Mouse (Mus musculus) neural tube, embryonic 14.5 days (tissue): ENCODE results near the gene Tha1. TPM values are rescaled to one million over a fixed set of nuclear protein-coding genes. Genes with fewer than 3 reads are reported as not detected.
A peak's percentile ranks its signal among the peaks of the same experiment; 100 is the strongest.

Experiments used
- ATAC-seq: fragments of 200-750 bp; cut with Nextera tagmentation; 2 replicates; pipeline ENCODE4 v1.8.0; 2017; ENCODE audit warnings: low read depth, mild to moderate bottlenecking, moderate TSS enrichment, moderate library complexity
- H3K27ac ChIP-seq: fragments of 300-500 bp; sonication (generic); 2 replicates; pipeline ENCODE4 v1.5.1; 2014; ENCODE audit warnings: low read depth, mild to moderate bottlenecking, control low read depth, low read length, moderate library complexity, mixed read lengths
- H3K27me3 ChIP-seq: fragments of 300-500 bp; sonication (generic); 2 replicates; pipeline ENCODE4 v1.6.1; 2014; ENCODE audit warnings: low read length; ENCODE audit not compliant: control insufficient read depth, insufficient read depth
- H3K36me3 ChIP-seq: fragments of 300-500 bp; sonication (generic); 2 replicates; pipeline ENCODE4 v1.6.1; 2014; ENCODE audit warnings: low read length, mixed read lengths; ENCODE audit not compliant: control insufficient read depth, insufficient read depth
- H3K4me1 ChIP-seq: fragments of 300-500 bp; sonication (generic); 2 replicates; pipeline ENCODE4 v1.6.1; 2014; ENCODE audit warnings: low read length; ENCODE audit not compliant: control insufficient read depth, insufficient read depth
- H3K4me2 ChIP-seq: fragments of 300-500 bp; sonication (generic); 2 replicates; pipeline ENCODE4 v1.6.1; 2014; ENCODE audit warnings: mild to moderate bottlenecking, low read depth, low read length, control low read depth
- H3K4me3 ChIP-seq: fragments of 300-500 bp; sonication (generic); 2 replicates; pipeline ENCODE4 v1.5.1; 2014; ENCODE audit warnings: low read depth, low read length, control low read depth, mixed read lengths
- H3K9ac ChIP-seq: fragments of 300-500 bp; sonication (generic); replicated peaks from 2 replicates; pipeline ENCODE4 v1.6.1; 2014; ENCODE audit warnings: low read depth, mild to moderate bottlenecking, control low read depth, low read length, mixed read lengths
- H3K9me3 ChIP-seq: fragments of 300-500 bp; sonication (generic); 2 replicates; pipeline ENCODE4 v1.6.1; 2016; ENCODE audit warnings: low read length; ENCODE audit not compliant: control insufficient read depth
- WGBS: fragments of 180-500 bp; shearing (Covaris S2); extraction: QIAGEN DNeasy Blood & Tissue Kit; methylation state at CpG from one replicate; pipeline ENCODE4 v1.1.7; 2014; 5-methylcytosine and 5-hydroxymethylcytosine counted together
- polyA plus RNA-seq: library from polyadenylated mRNA; unstranded; fragments of >200 nt; fragmentation: Nextera tagmentation; extraction: Ambion mirVana; gene quantifications from 2 replicates; pipeline ENCODE4 v1.2.1, GENCODE M21; 2014

Tha1 gene
- polyA plus RNA-seq: 3.8 and 4.2 TPM in 2 replicates

- H3K9me3 ChIP-seq: no peaks in the 10 kb centered on the region
- H3K4me1 ChIP-seq: peaks cover 3% of the 10 kb centered on the region; the same call in 1 of the 2 replicates
- peak within 1 kb of the TSS; percentile 74 for H3K9ac ChIP-seq
- ATAC-seq: peak; percentile 70
- H3K4me3 ChIP-seq: peak within 1 kb of the TSS; percentile 66
- no peak within 1 kb of the TSS for H3K27ac ChIP-seq
- H3K4me2 ChIP-seq: peak within 1 kb of the TSS; percentile 93
- 1% methylated on average over 49 of the region's 51 CpGs for WGBS
- H3K36me3 ChIP-seq: no peaks in the 10 kb centered on the region
- H3K27me3 ChIP-seq: no peaks in the 10 kb centered on the region
Observed at GRCm38 (mm10) chr11:117872861-117873608, at the start of gene Tha1. Gene Tha1 (minus strand): TSS chr11:117873481.

GRCm38 (mm10) chr11:117919211-117919610, 45.9 kb upstream of the Tha1 start:
- no peak for ATAC-seq
- Histone ChIP-seq H3K4me3 (no peak overlapping the region), H3K4me1 (no peaks in the 10 kb centered on the region), H3K27ac (no peak overlapping the region), H3K9me3 (no peaks in the 10 kb centered on the region), H3K36me3 (no peaks in the 10 kb centered on the region), H3K9ac (no peak overlapping the region), H3K4me2 (no peak overlapping the region), H3K27me3 (no peaks in the 10 kb centered on the region; the same call in 1 of the 2 replicates)
- WGBS: 26% methylated on average over 5 of the region's 5 CpGs

DNA sequence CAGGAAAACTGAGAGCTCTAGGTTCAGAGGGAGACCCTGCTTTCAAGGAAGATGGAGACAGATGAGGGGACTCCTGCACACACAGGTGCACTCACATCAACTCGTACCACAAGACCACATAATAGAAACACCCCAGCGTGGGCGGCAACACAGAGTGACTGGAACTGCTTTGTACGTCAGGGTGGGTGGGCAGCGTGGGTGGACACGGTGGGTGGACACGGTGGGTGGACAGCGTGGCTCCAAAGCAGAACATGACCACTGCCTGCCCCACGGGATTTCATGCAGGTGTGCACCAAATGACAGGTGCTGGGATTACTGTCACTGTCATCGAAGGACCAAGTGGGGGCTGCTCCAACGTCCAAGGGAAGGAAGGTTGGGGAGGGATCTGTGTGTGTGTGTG, 45.3 kb upstream of the Tha1 start:
- Histone ChIP-seq H3K4me3 (no peak overlapping the region), H3K4me1 (no peaks in the 10 kb centered on the region), H3K27ac (no peak overlapping the region), H3K27me3 (no peaks in the 10 kb centered on the region; the same call in 1 of the 2 replicates), H3K4me2 (no peak overlapping the region), H3K9me3 (no peaks in the 10 kb centered on the region), H3K9ac (no peak overlapping the region), H3K36me3 (no peaks in the 10 kb centered on the region)
- WGBS: 81% methylated on average over 11 of the region's 11 CpGs
- no peak for ATAC-seq

- Histone ChIP-seq H3K9ac (no peak overlapping the region), H3K4me2 (no peak overlapping the region), H3K9me3 (no peaks in the 10 kb centered on the region), H3K36me3 (no peaks in the 10 kb centered on the region), H3K4me3 (no peak overlapping the region), H3K4me1 (no peaks in the 10 kb centered on the region), H3K27ac (no peak overlapping the region), H3K27me3 (no peaks in the 10 kb centered on the region; the same call in 1 of the 2 replicates)
- ATAC-seq: no peak
- 98% methylated on average over 7 of the region's 7 CpGs for WGBS
Observed at GRCm38 (mm10) chr11:117915837-117916236, 42.6 kb upstream of the Tha1 start.

GRCm38 (mm10) chr11:117915341-117915740, 42.1 kb upstream of the Tha1 start:
- no peak for ATAC-seq
- Histone ChIP-seq H3K27ac (no peak overlapping the region), H3K9me3 (no peaks in the 10 kb centered on the region), H3K4me3 (no peak overlapping the region), H3K36me3 (no peaks in the 10 kb centered on the region), H3K4me1 (no peaks in the 10 kb centered on the region), H3K4me2 (no peak overlapping the region), H3K27me3 (no peaks in the 10 kb centered on the region; the same call in 1 of the 2 replicates), H3K9ac (no peak overlapping the region)
- WGBS: 48% methylated on average over 1 of the region's 1 CpGs

GRCm38 (mm10) chr11:117914531-117914930, 41.2 kb upstream of the Tha1 start:
- 77% methylated on average over 12 of the region's 12 CpGs for WGBS
- Histone ChIP-seq H3K27me3 (no peaks in the 10 kb centered on the region; the same call in 1 of the 2 replicates), H3K9me3 (no peaks in the 10 kb centered on the region), H3K9ac (no peak overlapping the region), H3K4me2 (no peak overlapping the region), H3K36me3 (no peaks in the 10 kb centered on the region), H3K27ac (no peak overlapping the region), H3K4me1 (no peaks in the 10 kb centered on the region), H3K4me3 (no peak overlapping the region)
- ATAC-seq: no peak

- no peaks in the 10 kb centered on the region for H3K36me3 ChIP-seq
- H3K4me1 ChIP-seq: no peaks in the 10 kb centered on the region
- H3K4me3 ChIP-seq: no peak overlapping the region
- no peak for ATAC-seq
- H3K27ac ChIP-seq: no peak overlapping the region
- H3K9me3 ChIP-seq: no peaks in the 10 kb centered on the region
- WGBS: 32% methylated on average over 13 of the region's 13 CpGs
- H3K4me2 ChIP-seq: no peak overlapping the region
- no peaks in the 10 kb centered on the region for H3K27me3 ChIP-seq
- H3K9ac ChIP-seq: no peak overlapping the region
Observed at GRCm38 (mm10) chr11:117912684-117913352, 39.5 kb upstream of the Tha1 start.

DNA sequence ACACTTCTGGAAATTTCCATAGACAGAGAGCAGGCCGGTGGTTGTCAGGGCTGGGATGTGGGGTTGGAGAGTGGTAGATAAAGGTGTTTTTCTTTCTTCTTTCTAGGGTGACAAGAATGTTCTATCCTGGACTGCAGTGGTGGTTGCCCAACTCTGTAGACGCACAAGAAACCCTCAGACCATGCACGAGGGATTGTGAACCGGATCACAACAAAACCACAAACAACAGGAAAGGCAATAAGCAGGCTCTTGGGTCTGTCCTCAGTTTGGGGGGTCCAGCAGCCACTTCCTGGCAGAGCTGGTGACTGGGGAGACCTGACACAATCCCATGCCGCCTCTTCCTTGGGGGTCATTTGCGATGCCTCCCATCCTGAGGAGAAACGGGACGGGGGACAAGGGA, 36.1 kb upstream of the Tha1 start:
- WGBS: 94% methylated on average over 8 of the region's 8 CpGs
- no peak overlapping the region for H3K27ac ChIP-seq
- no peaks in the 10 kb centered on the region for H3K36me3 ChIP-seq
- no peaks in the 10 kb centered on the region for H3K9me3 ChIP-seq
- ATAC-seq: no peak
- H3K4me3 ChIP-seq: no peak overlapping the region
- no peak overlapping the region for H3K4me2 ChIP-seq
- no peaks in the 10 kb centered on the region for H3K27me3 ChIP-seq
- no peaks in the 10 kb centered on the region for H3K4me1 ChIP-seq
- no peak overlapping the region for H3K9ac ChIP-seq

GRCm38 (mm10) chr11:117904442-117904841, 31.2 kb upstream of the Tha1 start:
- Histone ChIP-seq H3K36me3 (no peaks in the 10 kb centered on the region), H3K4me1 (no peaks in the 10 kb centered on the region), H3K27me3 (no peaks in the 10 kb centered on the region), H3K9ac (no peak overlapping the region), H3K9me3 (no peaks in the 10 kb centered on the region), H3K4me2 (no peak overlapping the region), H3K4me3 (no peak overlapping the region), H3K27ac (no peak overlapping the region)
- ATAC-seq: no peak
- 92% methylated on average over 8 of the region's 8 CpGs for WGBS
